Mouse (Mus musculus) liver, postnatal 0 days (tissue): ENCODE measurements at regions not wholly inside any gene's neighbourhood (a gene's known extent, or its start where the extent isn't known, plus 50 kb on each side); places are given as distances from the start of the nearest gene placed in this dataset.

ENCODE experiments used
- ATAC-seq: fragments of 200-750 bp; cut with Nextera tagmentation; 2 replicates; pipeline ENCODE4 v1.8.0; 2017; ENCODE audit warnings: mild to moderate bottlenecking, moderate library complexity
- DNase-seq: peaks from one replicate; pipeline ENCODE4 v3.0.0-alpha.2; 2016
- H3K27ac ChIP-seq: fragments of 300-500 bp; sonication (generic); 2 replicates; pipeline ENCODE4 v1.5.1; 2014; ENCODE audit warnings: antibody characterized with exemption, moderate library complexity, mild to moderate bottlenecking, low read depth
- H3K27me3 ChIP-seq: fragments of 300-500 bp; sonication (generic); 2 replicates; pipeline ENCODE4 v1.6.1; 2014; ENCODE audit warnings: low read length, control low read depth, mixed read lengths; ENCODE audit not compliant: insufficient read depth
- H3K36me3 ChIP-seq: fragments of 300-500 bp; sonication (generic); replicated peaks from 2 replicates; pipeline ENCODE4 v1.6.1; 2014; ENCODE audit warnings: mild to moderate bottlenecking, control low read depth, low read length, moderate library complexity, mixed read lengths; ENCODE audit not compliant: insufficient read depth
- H3K4me1 ChIP-seq: fragments of 300-500 bp; sonication (generic); 2 replicates; pipeline ENCODE4 v1.6.1; 2014; ENCODE audit warnings: antibody characterized with exemption, mild to moderate bottlenecking, control low read depth; ENCODE audit not compliant: insufficient read depth
- H3K4me2 ChIP-seq: fragments of 300-500 bp; sonication (generic); 2 replicates; pipeline ENCODE4 v1.6.1; 2014; ENCODE audit warnings: low read depth, mild to moderate bottlenecking, low read length, moderate library complexity, mixed read lengths
- H3K4me3 ChIP-seq: fragments of 300-500 bp; sonication (generic); 2 replicates; pipeline ENCODE4 v1.5.1; 2014; ENCODE audit warnings: low read depth, low read length
- H3K9ac ChIP-seq: fragments of 300-500 bp; sonication (generic); replicated peaks from 2 replicates; pipeline ENCODE4 v1.6.1; 2014; ENCODE audit warnings: mild to moderate bottlenecking, moderate library complexity
- H3K9me3 ChIP-seq: fragments of 300-500 bp; sonication (generic); 2 replicates; pipeline ENCODE4 v1.6.1; 2016; ENCODE audit warnings: mild to moderate bottlenecking, control low read depth, low read length, mixed read lengths
- CTCF ChIP-seq: sonication (generic); IDR thresholded peaks from 2 replicates; pipeline ENCODE4 v1.5.1; 2016; ENCODE audit warnings: antibody characterized with exemption, low read depth
- EP300 ChIP-seq: IDR thresholded peaks from 2 replicates; pipeline ENCODE4 v1.6.1; 2016; ENCODE audit warnings: antibody characterized with exemption, low read depth, mild to moderate bottlenecking
- WGBS: fragments of 180-500 bp; shearing (Covaris S2); extraction: QIAGEN DNeasy Blood & Tissue Kit; methylation state at CpG from one replicate; pipeline ENCODE4 v1.1.7; 2014; ENCODE audit not compliant: insufficient replicate concordance; 5-methylcytosine and 5-hydroxymethylcytosine counted together

GRCm38 (mm10) chr2:11359280-11359679 is 187.4 kb downstream of the Prkcq start:
- no peak for DNase-seq
- 69% methylated on average over 4 of the region's 4 CpGs for WGBS
- Histone ChIP-seq H3K36me3 (no peaks in the 10 kb centered on the region), H3K9ac (no peak overlapping the region), H3K4me2 (no peak overlapping the region), H3K9me3 (no peaks in the 10 kb centered on the region; the same call in 1 of the 2 replicates), H3K27ac (no peak overlapping the region), H3K4me1 (peaks cover 4% of the 10 kb centered on the region; the same call in 1 of the 2 replicates), H3K4me3 (no peak overlapping the region), H3K27me3 (no peaks in the 10 kb centered on the region)
- no peak for ATAC-seq
- TF ChIP-seq CTCF (no peak), EP300 (no peak)

- Histone ChIP-seq H3K9me3 (no peaks in the 10 kb centered on the region; the same call in 1 of the 2 replicates), H3K9ac (no peak overlapping the region), H3K36me3 (no peaks in the 10 kb centered on the region), H3K4me1 (peaks cover 4% of the 10 kb centered on the region; the same call in 1 of the 2 replicates), H3K27ac (no peak overlapping the region), H3K4me3 (no peak overlapping the region), H3K4me2 (no peak overlapping the region), H3K27me3 (no peaks in the 10 kb centered on the region)
- 62% methylated on average over 5 of the region's 5 CpGs for WGBS
- no peak for ATAC-seq
- TF ChIP-seq EP300 = no peak
- no peak for TF ChIP-seq CTCF
- no peak for DNase-seq
These were observed 184.8 kb downstream of the Prkcq start for GRCm38 (mm10) chr2:11356714-11357113.

GRCm38 (mm10) chr2:11355594-11355993 is 183.7 kb downstream of the Prkcq start:
- Histone ChIP-seq H3K27me3 (no peaks in the 10 kb centered on the region), H3K4me3 (no peak overlapping the region), H3K4me1 (no peaks in the 10 kb centered on the region), H3K27ac (no peak overlapping the region), H3K9me3 (no peaks in the 10 kb centered on the region; the same call in 1 of the 2 replicates), H3K9ac (no peak overlapping the region), H3K36me3 (no peaks in the 10 kb centered on the region), H3K4me2 (no peak overlapping the region)
- ATAC-seq (no peak), DNase-seq (no peak)
- TF ChIP-seq CTCF (no peak), EP300 (no peak)
- WGBS = 84% methylated on average over 5 of the region's 5 CpGs
